Mouse (Mus musculus): ENCODE measurements around the gene Usp9y. TPM values are rescaled to one million over a fixed set of nuclear protein-coding genes. Genes with fewer than 3 reads are reported as not detected.
A peak's percentile ranks its signal among the peaks of the same experiment; 100 is the strongest.

Gene Usp9y
- not detected for total RNA-seq (2021)

DNA sequence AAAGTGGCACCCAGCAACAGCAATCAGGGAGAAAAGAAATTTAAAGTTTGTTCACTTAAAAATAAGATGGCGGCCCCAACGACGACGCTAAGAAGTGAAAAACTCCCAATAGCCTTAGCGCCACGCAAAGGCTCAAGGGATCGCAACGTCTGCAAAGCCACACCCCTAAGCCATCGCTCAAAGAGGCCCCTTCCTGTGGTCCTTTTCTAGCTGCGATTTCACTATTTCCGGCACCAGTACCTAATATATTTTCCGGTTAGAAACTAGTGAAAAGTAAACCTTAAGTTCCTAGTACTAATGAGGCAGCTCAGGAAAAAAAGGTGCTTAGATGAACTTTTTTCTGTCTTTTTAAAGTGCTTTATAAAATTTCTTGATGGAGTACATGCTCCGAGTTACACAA lies at the start of gene Usp9y:
Gene Usp9y, minus strand, starts transcription at position 101 of the 400 bp plus-strand sequence.
- intact Hi-C loops (cut with DNase I), result no loop called here
- DNase-seq (ENCODE audit: low spot score in 2 of 2), result no peak

DNA sequence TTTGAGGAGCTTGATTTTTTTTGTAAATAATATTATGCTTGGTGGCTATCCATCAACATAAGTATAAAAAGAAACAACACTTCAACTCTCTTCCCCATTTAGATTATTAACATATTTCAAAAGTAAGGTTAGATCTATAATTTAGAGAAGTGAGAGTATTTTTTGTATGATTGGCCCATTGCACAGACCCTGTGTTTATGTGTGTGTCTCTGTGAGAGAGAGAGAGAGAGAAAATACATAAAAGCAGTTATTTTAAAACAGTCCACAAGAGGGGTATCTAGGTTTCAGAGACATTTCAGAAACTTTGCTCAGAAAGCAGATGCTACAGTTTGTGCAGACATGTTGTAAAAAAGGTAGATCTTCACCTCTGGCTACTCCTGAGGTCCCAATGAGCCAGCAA lies 165.9 kb downstream of the Usp9y start:
- DNase-seq (ENCODE audit: low spot score in 2 of 2), result no peak
- intact Hi-C loops (cut with DNase I), result no loop called here

DNA sequence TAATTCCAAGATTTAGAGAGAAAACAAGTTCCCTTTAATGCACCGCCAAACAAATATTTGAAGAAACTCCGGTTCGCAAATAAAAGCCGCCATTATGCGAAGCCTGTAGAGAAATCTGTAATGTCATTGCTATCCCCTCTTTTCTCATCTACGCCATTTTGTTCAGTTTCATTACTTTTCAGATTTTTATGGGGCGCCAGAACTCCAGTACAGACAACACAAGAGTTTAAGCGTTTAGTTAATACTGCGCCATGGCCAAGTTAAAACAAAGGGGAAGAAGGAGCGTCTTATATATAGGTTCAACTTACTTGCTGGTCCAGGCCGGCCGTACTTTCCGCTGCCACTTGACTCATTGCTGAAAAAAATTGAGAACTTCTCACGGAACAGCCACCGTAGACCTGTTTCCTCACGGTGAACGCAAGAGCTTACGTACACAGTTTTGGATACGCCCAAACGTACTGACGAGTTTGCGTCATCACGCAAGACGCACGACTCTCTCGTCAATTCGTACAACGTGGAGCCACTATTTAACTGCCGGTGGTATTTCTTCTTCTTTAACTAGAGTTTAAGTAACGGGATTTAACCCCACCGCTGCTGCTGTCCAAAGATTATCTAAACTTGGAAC lies 173.3 kb downstream of the Usp9y start, which contains the start of gene Ddx3y:
Gene Ddx3y, minus strand, starts transcription at position 459 of the 625 bp plus-strand sequence.
- intact Hi-C loops (cut with DNase I), result no loop called here
- DNase-seq (ENCODE audit: low spot score in 2 of 2), result peak in 1 of 2 experiments; percentile 58

DNA sequence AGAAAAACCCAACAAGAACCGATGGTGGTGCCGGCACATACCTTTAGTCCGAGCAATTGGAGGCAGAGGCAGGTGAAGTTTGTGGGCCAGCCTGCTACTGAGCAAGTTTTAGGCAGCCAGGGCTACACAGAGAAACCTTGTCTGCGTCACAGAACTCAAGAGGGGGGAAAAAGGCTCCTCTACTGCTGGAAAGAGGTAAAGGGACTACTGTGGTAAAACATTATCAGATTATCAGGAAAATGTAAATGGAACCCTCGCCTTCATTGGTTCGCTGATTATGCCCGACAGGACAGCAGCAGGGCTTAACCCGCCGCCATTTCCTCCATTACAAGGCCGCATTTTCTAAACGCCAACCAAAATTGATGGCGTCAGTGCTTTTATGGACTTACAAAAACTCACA lies 173.8 kb downstream of the Usp9y start:
- DNase-seq (ENCODE audit: low spot score in 2 of 2), result peak in 1 of 2 experiments; percentile 3
- intact Hi-C loops (cut with DNase I), result no loop called here

Other genes starting within 250 kb of the Usp9y start
- gene Uty, start 214.0 kb downstream of the Usp9y start, total RNA-seq (2021), result 10 to 100 TPM in 1 of 2 experiments, not detected in 1; 31.1 TPM
- gene Ddx3y, start 173.2 kb downstream of the Usp9y start, total RNA-seq (2021), result 10 to 100 TPM in 1 of 2 experiments, not detected in 1; 47.3 TPM

Data from left cerebral cortex, postnatal 36 days (tissue).